ENCODE assay signal across 1 mouse cellular context in genomic region chr8:124678246-124678645, GRCm38 (mm10).
"Had no signal": no experiment of that assay in that cellular context is flagged by ENCODE, and none has a peak within 500 bp of the region (broad histone marks: within the 10 kb centered on the region; RNA-seq: fewer than 3 reads in every experiment).

No protein-coding gene starts in this region.

- DNase-seq: kidney, adult 18-20 months had no signal
